Mouse (Mus musculus): ENCODE data around the gene C1qtnf6.

- TF ChIP-seq EP300 (IDR thresholded peaks at IDR 0.05) (no peak), CTCF (IDR thresholded peaks at IDR 0.05) (no peak)
Observed at GRCm38 (mm10) chr15:78521331-78521730, 9.9 kb downstream of the C1qtnf6 start.

Data from lung, postnatal 0 days (tissue).